Mouse (Mus musculus) adrenal gland, adult 8-10 months (tissue): Measurements from ENCODE around the gene Rbfox2. TPM values are rescaled to one million over a fixed set of nuclear protein-coding genes. Genes with fewer than 3 reads are reported as not detected.
A peak's percentile ranks its signal among the peaks of the same experiment; 100 is the strongest.

Experiments used
- DNase-seq: peaks from one replicate; pipeline ENCODE4 v3.0.0; 2022
- total RNA-seq, 4 experiments: library from RNA; stranded (reverse); gene quantifications; 2 replicates each; pipeline ENCODE4 v1.2.4; 2022

The Rbfox2 gene
- total RNA-seq, 4 experiments from 2014 or later: 55.5 to 86.2 (median 70.7) TPM

- DNase-seq: no peak
Measured at GRCm38 (mm10) chr15:77226831-77227354, 79.9 kb downstream of the Rbfox2 start.

GRCm38 (mm10) chr15:77225858-77226257 is 80.9 kb downstream of the Rbfox2 start:
- DNase-seq: no peak

GRCm38 (mm10) chr15:77225274-77225673 is 81.5 kb downstream of the Rbfox2 start:
- DNase-seq: no peak

- no peak for DNase-seq
Measured at GRCm38 (mm10) chr15:77220833-77221232, 86.0 kb downstream of the Rbfox2 start.

- peak; percentile 83 for DNase-seq
Measured at GRCm38 (mm10) chr15:77220137-77220536, 86.7 kb downstream of the Rbfox2 start.

- DNase-seq: no peak
Measured at GRCm38 (mm10) chr15:77219571-77219970, 87.2 kb downstream of the Rbfox2 start.

GRCm38 (mm10) chr15:77218007-77218406 is 88.8 kb downstream of the Rbfox2 start:
- no peak for DNase-seq

- DNase-seq: no peak
Measured at GRCm38 (mm10) chr15:77217523-77217922, 89.3 kb downstream of the Rbfox2 start.

- no peak for DNase-seq
Measured at GRCm38 (mm10) chr15:77216704-77217103, 90.1 kb downstream of the Rbfox2 start.

- DNase-seq: no peak
Measured at GRCm38 (mm10) chr15:77215178-77215800, 91.5 kb downstream of the Rbfox2 start.

- no peak for DNase-seq
Measured at GRCm38 (mm10) chr15:77214410-77215107, 92.2 kb downstream of the Rbfox2 start.

- DNase-seq: no peak
Measured at GRCm38 (mm10) chr15:77213829-77214228, 93.0 kb downstream of the Rbfox2 start.

GRCm38 (mm10) chr15:77212818-77213217 is 94.0 kb downstream of the Rbfox2 start:
- DNase-seq: no peak

GRCm38 (mm10) chr15:77212217-77212757 is 94.5 kb downstream of the Rbfox2 start:
- no peak for DNase-seq

- no peak for DNase-seq
Measured at GRCm38 (mm10) chr15:77206996-77207395, 99.8 kb downstream of the Rbfox2 start.

GRCm38 (mm10) chr15:77204951-77205350 is 101.9 kb downstream of the Rbfox2 start:
- no peak for DNase-seq

GRCm38 (mm10) chr15:77203255-77203981 is 103.4 kb downstream of the Rbfox2 start:
- DNase-seq: no peak

- no peak for DNase-seq
Measured at GRCm38 (mm10) chr15:77202881-77203254, 103.9 kb downstream of the Rbfox2 start.

GRCm38 (mm10) chr15:77202223-77202622 is 104.6 kb downstream of the Rbfox2 start:
- peak; percentile 61 for DNase-seq

GRCm38 (mm10) chr15:77196827-77197226 is 110.0 kb downstream of the Rbfox2 start:
- DNase-seq: peak; percentile 41

- DNase-seq: no peak
Measured at GRCm38 (mm10) chr15:77196001-77196400, 110.8 kb downstream of the Rbfox2 start.

GRCm38 (mm10) chr15:77192154-77192935 is 114.5 kb downstream of the Rbfox2 start:
- DNase-seq: no peak
